Mouse (Mus musculus): ENCODE results near the gene 1700088E04Rik. TPM values are rescaled to one million over a fixed set of nuclear protein-coding genes. Genes with fewer than 3 reads are reported as not detected.
A peak's percentile ranks its signal among the peaks of the same experiment; 100 is the strongest.

1700088E04Rik gene
- total RNA-seq (2021): 1 to 10 TPM; 8.9 to 9.3 TPM

DNA sequence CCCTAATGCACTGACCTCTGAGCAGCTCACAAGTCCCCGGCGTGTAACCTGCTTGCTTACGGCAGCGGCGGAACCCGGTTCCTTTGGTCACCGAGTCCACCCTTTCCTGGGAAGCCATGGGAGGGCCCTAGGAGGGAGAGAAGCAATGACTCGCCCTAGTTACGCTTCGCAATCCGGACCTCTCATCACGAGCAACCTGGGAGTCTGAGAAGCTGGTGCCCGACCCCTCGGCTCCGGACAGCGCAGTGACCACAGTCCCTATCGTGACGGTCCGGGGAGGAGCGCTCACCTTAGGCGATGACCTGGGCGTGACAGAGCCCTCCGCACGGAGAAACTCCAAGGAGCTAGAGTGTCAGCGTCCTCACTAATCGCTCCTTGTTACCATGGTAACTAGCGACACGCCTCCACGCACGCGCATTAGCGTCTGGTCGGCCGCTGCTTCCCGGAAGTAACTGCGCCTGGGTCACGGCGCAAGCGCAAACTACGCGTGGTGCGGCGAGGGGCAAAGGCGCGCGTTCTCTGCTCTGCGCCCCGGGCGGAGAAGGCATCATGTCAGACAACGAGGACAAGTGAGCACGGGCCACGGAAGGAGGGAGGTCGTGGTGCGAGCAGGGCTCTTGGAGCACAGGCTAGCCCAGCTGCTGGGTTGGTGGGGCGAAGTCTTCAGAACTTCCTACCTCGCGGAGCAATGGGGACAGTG, at the start of gene 1700088E04Rik, which contains the start of gene Polr2f:
1700088E04Rik (minus strand) TSS at position 388 of the 700 bp plus-strand sequence.
Polr2f (plus strand) TSS at position 144 of the 700 bp plus-strand sequence.
- DNase-seq: peak; percentile 94 to 95

DNA sequence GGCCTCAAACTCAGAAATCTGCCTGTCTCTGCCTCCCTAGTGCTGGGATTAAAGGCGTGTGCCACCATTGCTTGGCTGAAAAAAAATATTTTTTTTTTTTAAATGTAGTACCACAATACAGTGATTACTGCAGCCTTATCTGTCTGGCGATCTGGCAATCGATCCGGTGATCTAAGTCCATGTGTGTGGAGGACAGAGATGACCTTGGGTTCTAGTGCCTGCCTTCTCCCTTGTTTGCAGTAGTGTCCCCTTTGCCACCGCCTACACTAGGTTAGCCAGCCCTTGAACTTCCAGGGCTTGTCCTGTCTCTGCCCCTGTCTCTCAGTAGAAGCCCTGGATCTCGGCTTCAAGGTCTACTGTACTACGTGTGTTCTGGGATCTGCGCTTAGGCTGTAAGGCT, 46.8 kb upstream of the 1700088E04Rik start:
- DNase-seq: no peak

DNA sequence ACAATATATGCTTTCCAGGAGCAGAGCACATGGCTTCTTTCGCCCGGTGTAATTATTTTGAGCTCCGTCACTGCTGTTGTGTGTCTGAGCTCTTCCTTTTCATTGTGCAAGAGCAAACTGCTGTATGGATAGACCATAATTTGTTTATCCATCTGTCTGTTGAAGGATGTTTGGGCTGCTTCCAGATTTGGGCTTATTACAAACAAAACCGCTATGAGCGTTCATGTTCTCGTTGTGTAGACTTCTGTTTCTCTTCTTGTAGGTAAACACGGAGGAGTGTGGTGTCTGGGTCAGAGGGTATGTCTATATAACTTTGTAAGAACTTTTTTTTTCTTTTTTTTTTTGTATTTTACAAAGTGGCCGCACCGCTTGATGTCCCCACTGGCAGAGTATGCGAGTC, 44.2 kb upstream of the 1700088E04Rik start:
- no peak for DNase-seq

DNA sequence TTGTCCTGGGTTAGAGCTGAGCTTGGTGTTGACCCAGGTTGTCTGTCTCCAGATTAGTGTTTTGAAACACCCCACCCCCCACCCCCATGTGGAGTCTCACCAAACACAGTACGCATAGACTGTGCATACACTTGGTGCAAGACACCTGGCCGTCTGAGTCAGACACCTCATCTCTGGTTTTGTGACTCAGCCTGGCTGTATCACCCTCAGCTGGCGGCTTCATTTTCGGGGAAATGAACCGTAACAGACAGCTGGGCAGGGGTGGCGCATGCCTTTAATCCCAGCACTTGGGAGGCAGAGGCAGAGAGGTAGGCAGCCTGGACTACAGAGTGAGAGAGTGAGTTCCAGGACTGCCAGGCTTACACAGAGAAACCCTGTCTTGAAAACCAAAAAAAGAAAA, 35.9 kb upstream of the 1700088E04Rik start:
- DNase-seq: no peak

DNA sequence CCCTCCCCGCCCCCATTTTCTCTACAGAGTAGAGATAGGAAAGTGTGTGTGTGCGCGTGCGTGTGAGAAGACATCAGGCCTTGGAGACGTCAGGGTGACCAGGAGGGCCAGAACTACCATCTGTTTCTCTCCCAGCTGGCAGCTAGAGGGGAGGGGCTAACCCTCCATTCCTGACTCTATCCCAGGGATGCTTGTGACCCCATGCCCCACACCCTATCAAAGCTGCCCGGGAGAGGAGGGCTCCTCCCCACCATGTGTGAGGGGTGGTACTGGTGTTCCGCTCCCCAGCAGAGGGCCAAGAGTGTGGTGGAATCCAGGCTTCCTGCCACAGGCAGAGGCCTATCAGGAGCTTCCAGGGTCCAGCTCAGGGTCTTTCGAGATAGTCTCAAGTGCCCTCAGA, 25.7 kb upstream of the 1700088E04Rik start:
- no peak for DNase-seq

DNA sequence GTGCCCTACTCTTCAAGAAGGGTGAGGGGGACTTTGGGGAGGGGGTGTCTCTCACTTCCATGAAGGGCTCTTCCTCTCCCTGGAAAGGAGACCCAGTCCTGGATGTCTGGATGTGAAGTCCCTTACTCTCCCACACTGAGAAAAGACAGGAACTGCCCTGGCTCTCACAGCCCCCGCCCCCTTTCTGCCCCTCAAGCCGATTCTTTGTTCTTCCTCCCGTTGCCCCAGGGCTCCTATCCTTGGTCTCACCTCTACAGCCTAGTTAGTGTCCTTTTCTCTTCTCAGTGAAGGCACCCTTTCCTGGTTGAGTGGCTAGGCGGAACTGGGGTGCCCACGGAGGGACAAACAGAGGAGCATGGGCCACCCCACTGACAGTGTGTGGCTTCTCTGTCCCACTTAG, 24.1 kb upstream of the 1700088E04Rik start, which contains the start of gene Sox10:
Sox10 (minus strand) TSS at position 101 of the 400 bp plus-strand sequence.
- DNase-seq: no peak

- DNase-seq: no peak
Measured at GRCm38 (mm10) chr15:79164251-79164650, 23.2 kb upstream of the 1700088E04Rik start.

- no peak for DNase-seq
Measured at GRCm38 (mm10) chr15:79162822-79163221, 21.8 kb upstream of the 1700088E04Rik start.

GRCm38 (mm10) chr15:79162301-79162700, 21.2 kb upstream of the 1700088E04Rik start:
- DNase-seq: no peak

DNA sequence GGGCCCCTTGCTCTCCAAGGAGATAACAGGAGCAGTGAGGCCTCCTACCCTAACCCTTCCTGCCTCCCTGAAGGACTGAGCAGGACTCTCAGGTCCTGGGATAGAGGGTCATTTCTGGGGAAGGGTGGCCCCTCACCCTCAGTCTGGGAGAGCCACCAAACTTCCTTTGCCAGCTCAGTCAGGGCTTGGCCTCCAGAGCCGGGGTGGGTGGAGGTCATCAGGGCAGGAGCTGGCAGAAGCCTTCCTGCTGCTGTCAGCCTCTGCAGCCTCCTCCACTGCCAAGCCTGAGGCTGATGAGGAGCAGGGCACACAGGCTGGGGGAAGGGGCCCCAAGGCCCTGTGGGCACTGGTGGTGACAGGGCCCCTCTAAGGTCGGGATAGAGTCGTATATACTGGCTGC, 14.5 kb upstream of the 1700088E04Rik start:
- DNase-seq: no peak

- no peak for DNase-seq
Measured at GRCm38 (mm10) chr15:79152709-79153108, 11.7 kb upstream of the 1700088E04Rik start.

GRCm38 (mm10) chr15:79151881-79152280, 10.8 kb upstream of the 1700088E04Rik start:
- DNase-seq: no peak

DNA sequence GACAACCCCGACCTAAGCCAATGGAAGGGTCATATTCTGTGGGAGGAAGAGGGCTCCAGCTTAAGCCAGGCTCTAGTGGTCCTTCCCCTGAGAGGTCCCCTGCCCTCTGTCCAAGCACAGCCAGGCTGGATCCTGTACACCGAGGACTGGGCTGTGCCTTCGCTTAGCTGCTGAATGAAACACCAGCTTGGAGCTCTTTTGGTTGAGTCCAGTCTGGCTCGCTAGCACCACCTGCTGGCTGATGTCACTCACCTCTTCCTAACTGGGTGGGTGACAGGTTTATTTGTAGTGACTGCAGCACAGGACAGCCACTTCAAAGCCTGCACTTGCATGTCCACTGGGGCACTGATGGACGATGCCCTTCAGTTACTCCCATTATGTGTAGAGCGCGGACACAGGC, 7.5 kb upstream of the 1700088E04Rik start:
- DNase-seq: peak; percentile 70 to 77

GRCm38 (mm10) chr15:79145522-79145921, 4.5 kb upstream of the 1700088E04Rik start:
- DNase-seq: no peak

- DNase-seq: no peak
Measured at GRCm38 (mm10) chr15:79144021-79144420, 3.0 kb upstream of the 1700088E04Rik start.

- no peak for DNase-seq
Measured at GRCm38 (mm10) chr15:79143316-79143715, 2.3 kb upstream of the 1700088E04Rik start.

- DNase-seq: no peak
Measured at GRCm38 (mm10) chr15:79141566-79141917, 489 bp upstream of the 1700088E04Rik start.

DNA sequence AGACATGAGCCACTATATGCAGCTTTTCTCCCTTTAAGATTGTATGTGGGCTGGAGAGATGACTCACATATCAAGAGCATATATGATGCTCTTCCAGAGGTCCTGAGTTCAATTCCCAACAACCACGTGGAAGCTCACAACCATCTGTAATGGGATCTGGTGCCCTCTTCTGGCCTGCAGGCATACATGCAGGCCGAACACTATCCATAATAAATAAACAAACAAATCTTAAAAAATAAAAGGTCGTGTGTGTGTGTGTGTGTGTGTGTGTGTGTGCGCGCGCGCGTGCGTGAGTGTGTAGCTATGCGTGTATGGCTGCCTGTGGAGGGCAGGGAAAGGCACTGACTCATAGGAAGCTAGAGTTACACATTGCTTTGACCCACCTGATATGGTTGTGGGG, 1.4 kb downstream of the 1700088E04Rik start:
- no peak for DNase-seq

GRCm38 (mm10) chr15:79135783-79136575, 5.1 kb downstream of the 1700088E04Rik start:
- DNase-seq: no peak

- no peak for DNase-seq
Measured at GRCm38 (mm10) chr15:79135332-79135731, 5.7 kb downstream of the 1700088E04Rik start.

DNA sequence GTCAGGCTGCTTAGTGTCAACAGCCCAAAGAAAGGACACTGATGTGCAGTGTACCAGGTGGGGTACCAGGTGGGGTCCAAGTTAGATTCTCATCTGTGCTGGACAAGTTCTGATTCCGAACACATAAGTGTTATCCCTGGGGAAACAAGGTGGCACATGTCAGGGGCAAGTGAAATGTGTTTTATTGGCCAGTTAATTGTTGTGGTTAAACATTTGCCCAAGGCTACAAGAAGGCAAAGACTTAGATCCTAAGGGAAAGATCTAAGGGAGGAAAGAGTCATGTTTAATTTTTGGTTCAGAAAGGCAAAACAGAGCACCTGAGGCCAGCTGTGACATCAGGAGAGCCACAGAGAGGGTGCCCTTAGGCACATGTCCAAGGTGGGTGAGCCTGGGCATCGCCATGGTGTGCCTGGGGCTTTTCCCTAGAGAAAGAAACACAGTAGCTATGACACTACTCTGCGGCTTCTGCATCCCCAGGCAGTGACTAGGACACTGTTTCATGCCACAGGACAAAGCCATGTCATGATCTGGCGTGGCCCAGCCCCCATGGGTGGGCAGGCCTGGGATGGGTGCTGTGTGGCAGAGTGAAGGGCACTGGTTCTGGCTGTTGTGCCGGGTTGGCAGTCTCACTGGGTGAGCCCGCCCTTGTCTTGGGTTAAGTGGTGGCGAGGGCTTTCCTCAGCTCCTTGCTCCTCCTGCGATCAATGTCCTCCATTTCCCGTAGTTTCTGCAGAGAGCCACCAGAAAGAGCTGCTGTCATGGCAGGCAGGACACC, 6.4 kb downstream of the 1700088E04Rik start:
- no peak for DNase-seq

DNA sequence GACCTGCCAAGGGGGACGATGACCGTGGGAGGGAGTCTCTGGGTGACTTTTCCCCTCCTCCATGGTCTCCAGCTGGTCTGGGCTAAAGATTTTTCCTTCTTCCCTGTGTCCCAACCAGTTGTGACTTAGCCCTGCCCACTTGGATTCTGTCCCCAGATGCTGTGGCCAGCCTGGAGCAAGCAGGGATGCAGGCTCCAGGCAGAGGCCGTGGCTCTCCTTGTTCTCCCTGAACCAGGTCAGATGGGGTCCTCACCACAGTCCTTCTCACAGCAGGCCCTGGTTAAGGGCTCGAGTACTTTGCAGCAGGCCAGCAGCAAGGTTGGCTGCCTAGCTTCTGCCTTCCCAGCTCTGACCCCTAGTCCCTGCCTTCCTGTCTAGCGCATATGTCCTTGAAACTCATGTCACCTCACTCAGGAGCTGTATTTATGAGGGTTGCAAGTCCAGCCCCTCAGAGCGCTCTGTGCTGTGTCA, 7.8 kb downstream of the 1700088E04Rik start:
- no peak for DNase-seq

GRCm38 (mm10) chr15:79131442-79131841, 9.6 kb downstream of the 1700088E04Rik start:
- no peak for DNase-seq

Data from layer of hippocampus, postnatal 36 days (tissue).